Mouse (Mus musculus) hindbrain, embryonic 16.5 days (tissue): Measurements from ENCODE around the gene Slc15a1. TPM values are rescaled to one million over a fixed set of nuclear protein-coding genes. Genes with fewer than 3 reads are reported as not detected.

Source experiments
- ATAC-seq: fragments of 200-750 bp; cut with Nextera tagmentation; 2 replicates; pipeline ENCODE4 v1.8.0; 2017; ENCODE audit warnings: moderate TSS enrichment, moderate library complexity
- H3K27ac ChIP-seq: fragments of 300-500 bp; sonication (generic); 2 replicates; pipeline ENCODE4 v1.5.1; 2014; ENCODE audit warnings: low read depth, mild to moderate bottlenecking, control low read depth, low read length, moderate library complexity
- H3K27me3 ChIP-seq: fragments of 300-500 bp; sonication (generic); replicated peaks from 2 replicates; pipeline ENCODE4 v1.6.1; 2014; ENCODE audit warnings: low read length; ENCODE audit not compliant: control insufficient read depth, insufficient read depth
- H3K36me3 ChIP-seq: fragments of 300-500 bp; sonication (generic); 2 replicates; pipeline ENCODE4 v1.6.1; 2014; ENCODE audit warnings: mild to moderate bottlenecking, low read length, moderate library complexity, mixed read lengths; ENCODE audit not compliant: control insufficient read depth, insufficient read depth
- H3K4me1 ChIP-seq: fragments of 300-500 bp; sonication (generic); 2 replicates; pipeline ENCODE4 v1.6.1; 2014; ENCODE audit warnings: low read depth, low read length; ENCODE audit not compliant: control insufficient read depth, insufficient read depth
- H3K4me2 ChIP-seq: fragments of 300-500 bp; sonication (generic); 2 replicates; pipeline ENCODE4 v1.6.1; 2014; ENCODE audit warnings: mild to moderate bottlenecking, low read length, control low read depth, moderate library complexity
- H3K4me3 ChIP-seq: fragments of 300-500 bp; sonication (generic); 2 replicates; pipeline ENCODE4 v1.5.1; 2014; ENCODE audit warnings: mild to moderate bottlenecking, low read length, control low read depth, moderate library complexity
- H3K9ac ChIP-seq: fragments of 300-500 bp; sonication (generic); 2 replicates; pipeline ENCODE4 v1.6.1; 2014; ENCODE audit warnings: low read depth, mild to moderate bottlenecking, control low read depth, low read length, moderate library complexity
- H3K9me3 ChIP-seq: fragments of 300-500 bp; sonication (generic); 2 replicates; pipeline ENCODE4 v1.6.1; 2014; ENCODE audit warnings: mild to moderate bottlenecking, low read length, moderate library complexity; ENCODE audit not compliant: control insufficient read depth
- WGBS: fragments of 180-500 bp; shearing (Covaris S2); extraction: QIAGEN DNeasy Blood & Tissue Kit; methylation state at CpG from one replicate; pipeline ENCODE4 v1.1.7; 2014; 5-methylcytosine and 5-hydroxymethylcytosine counted together
- polyA plus RNA-seq: library from polyadenylated mRNA; unstranded; fragments of >200 nt; fragmentation: Nextera tagmentation; extraction: Ambion mirVana; gene quantifications from 2 replicates; pipeline ENCODE4 v1.2.1, GENCODE M21; 2015

Gene Slc15a1
- 0.09 TPM in 1 of 2 replicates, not detected in the other for polyA plus RNA-seq

- 11% methylated on average over 33 of the region's 33 CpGs for WGBS
- Histone ChIP-seq H3K4me3 (peak within 1 kb of the TSS; percentile 8; the same call in 1 of the 2 replicates), H3K4me2 (peak within 1 kb of the TSS; percentile 23; the same call in 1 of the 2 replicates), H3K9ac (no peak within 1 kb of the TSS), H3K27me3 (peaks cover 22% of the 10 kb centered on the region), H3K27ac (no peak within 1 kb of the TSS), H3K36me3 (no peaks in the 10 kb centered on the region), H3K4me1 (no peaks in the 10 kb centered on the region), H3K9me3 (no peaks in the 10 kb centered on the region)
- ATAC-seq: no peak
Measured at GRCm38 (mm10) chr14:121504781-121505484, at the start of gene Slc15a1. Gene Slc15a1, minus strand, starts transcription at chr14:121505252.

DNA sequence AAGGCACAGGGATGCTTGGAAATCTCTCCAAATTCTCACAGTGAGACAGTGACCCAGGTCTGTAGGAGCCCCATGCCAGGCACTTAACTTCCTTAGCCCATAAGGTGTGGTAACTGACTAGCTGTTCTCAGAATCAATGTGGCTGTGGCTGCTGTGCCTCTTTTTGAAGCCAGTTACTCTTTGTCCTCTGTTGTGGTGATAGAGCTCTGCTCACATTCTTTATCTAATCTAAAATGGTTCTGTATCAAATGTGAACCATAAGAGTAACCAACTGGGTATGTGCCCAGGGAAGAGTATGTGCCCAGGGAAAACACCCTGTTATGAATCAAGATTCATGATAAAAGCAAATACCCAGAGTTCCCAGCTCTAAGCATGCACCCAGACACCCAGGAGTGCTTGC lies 48.7 kb upstream of the Slc15a1 start:
- no peak overlapping the region for H3K9ac ChIP-seq
- no peak overlapping the region for H3K4me3 ChIP-seq
- no peak overlapping the region for H3K27ac ChIP-seq
- no peak overlapping the region for H3K4me2 ChIP-seq
- H3K9me3 ChIP-seq: no peaks in the 10 kb centered on the region
- no peak for ATAC-seq
- H3K27me3 ChIP-seq: no peaks in the 10 kb centered on the region
- H3K4me1 ChIP-seq: no peaks in the 10 kb centered on the region
- H3K36me3 ChIP-seq: peaks cover 8% of the 10 kb centered on the region

DNA sequence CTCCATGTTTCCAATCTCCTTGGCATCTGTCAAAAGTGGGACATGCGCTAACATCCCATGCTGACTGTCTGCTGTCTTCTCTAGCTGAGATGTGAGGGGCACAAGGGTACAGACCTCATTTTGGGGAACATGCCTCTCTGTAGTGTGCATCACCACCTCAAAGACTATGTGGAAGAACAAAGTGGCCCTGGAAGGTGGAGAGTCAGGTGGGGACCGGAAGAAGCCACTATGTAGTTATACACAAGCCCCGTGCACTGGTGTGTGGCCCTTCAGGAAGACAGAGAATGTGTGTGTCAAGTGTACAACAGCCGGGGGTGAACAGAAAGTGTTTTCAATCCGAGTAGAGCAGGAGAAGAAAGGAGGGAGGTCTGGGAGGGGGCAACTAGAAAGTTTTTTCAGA lies 47.5 kb upstream of the Slc15a1 start:
- no peaks in the 10 kb centered on the region for H3K27me3 ChIP-seq
- no peak overlapping the region for H3K9ac ChIP-seq
- WGBS: 82% methylated on average over 5 of the region's 5 CpGs
- ATAC-seq: no peak
- no peaks in the 10 kb centered on the region for H3K9me3 ChIP-seq
- H3K27ac ChIP-seq: no peak overlapping the region
- H3K36me3 ChIP-seq: peaks cover 5% of the 10 kb centered on the region
- H3K4me2 ChIP-seq: no peak overlapping the region
- H3K4me1 ChIP-seq: no peaks in the 10 kb centered on the region
- no peak overlapping the region for H3K4me3 ChIP-seq

GRCm38 (mm10) chr14:121549834-121550233 lies 44.8 kb upstream of the Slc15a1 start:
- Histone ChIP-seq H3K9ac (no peak overlapping the region), H3K27me3 (no peaks in the 10 kb centered on the region), H3K4me3 (no peak overlapping the region), H3K27ac (no peak overlapping the region), H3K4me1 (no peaks in the 10 kb centered on the region), H3K9me3 (no peaks in the 10 kb centered on the region), H3K4me2 (no peak overlapping the region), H3K36me3 (peaks cover 10% of the 10 kb centered on the region)
- no peak for ATAC-seq
- 75% methylated on average over 6 of the region's 6 CpGs for WGBS

- H3K4me2 ChIP-seq: no peak overlapping the region
- no peaks in the 10 kb centered on the region for H3K9me3 ChIP-seq
- ATAC-seq: no peak
- no peak overlapping the region for H3K27ac ChIP-seq
- H3K9ac ChIP-seq: no peak overlapping the region
- H3K27me3 ChIP-seq: no peaks in the 10 kb centered on the region
- H3K4me1 ChIP-seq: no peaks in the 10 kb centered on the region
- peaks cover 8% of the 10 kb centered on the region for H3K36me3 ChIP-seq
- H3K4me3 ChIP-seq: no peak overlapping the region
- WGBS: 52% methylated on average over 7 of the region's 7 CpGs
Measured at GRCm38 (mm10) chr14:121547745-121548144, 42.7 kb upstream of the Slc15a1 start.

DNA sequence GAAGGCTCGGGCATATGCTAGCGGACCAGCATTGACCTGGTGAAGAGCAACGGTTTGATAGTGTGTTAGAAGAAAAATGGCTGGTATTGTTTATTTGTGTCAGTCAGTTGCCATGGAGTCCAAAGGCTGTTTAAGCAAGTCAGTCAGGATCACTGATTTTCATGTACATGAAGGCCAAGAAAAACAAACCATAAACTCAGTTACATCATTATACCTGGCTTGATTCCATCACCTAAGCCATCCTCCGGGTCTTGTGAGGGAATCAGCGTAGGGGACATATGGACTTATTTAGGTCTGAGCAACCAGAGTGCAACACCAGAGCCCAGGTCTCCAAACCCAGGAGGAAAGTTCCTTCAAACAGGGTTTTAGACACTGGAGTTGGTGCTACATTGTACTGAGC lies 41.6 kb upstream of the Slc15a1 start:
- Histone ChIP-seq H3K4me3 (no peak overlapping the region), H3K27me3 (no peaks in the 10 kb centered on the region), H3K9me3 (no peaks in the 10 kb centered on the region), H3K27ac (no peak overlapping the region), H3K36me3 (peaks cover 8% of the 10 kb centered on the region), H3K4me2 (no peak overlapping the region), H3K4me1 (no peaks in the 10 kb centered on the region), H3K9ac (no peak overlapping the region)
- no peak for ATAC-seq
- 89% methylated on average over 5 of the region's 5 CpGs for WGBS

- 86% methylated on average over 14 of the region's 14 CpGs for WGBS
- Histone ChIP-seq H3K4me3 (no peak overlapping the region), H3K4me2 (no peak overlapping the region), H3K36me3 (peaks cover 8% of the 10 kb centered on the region), H3K9ac (no peak overlapping the region), H3K27me3 (no peaks in the 10 kb centered on the region), H3K9me3 (no peaks in the 10 kb centered on the region), H3K4me1 (no peaks in the 10 kb centered on the region), H3K27ac (no peak overlapping the region)
- no peak for ATAC-seq
Measured at GRCm38 (mm10) chr14:121545551-121546331, 40.7 kb upstream of the Slc15a1 start.

DNA sequence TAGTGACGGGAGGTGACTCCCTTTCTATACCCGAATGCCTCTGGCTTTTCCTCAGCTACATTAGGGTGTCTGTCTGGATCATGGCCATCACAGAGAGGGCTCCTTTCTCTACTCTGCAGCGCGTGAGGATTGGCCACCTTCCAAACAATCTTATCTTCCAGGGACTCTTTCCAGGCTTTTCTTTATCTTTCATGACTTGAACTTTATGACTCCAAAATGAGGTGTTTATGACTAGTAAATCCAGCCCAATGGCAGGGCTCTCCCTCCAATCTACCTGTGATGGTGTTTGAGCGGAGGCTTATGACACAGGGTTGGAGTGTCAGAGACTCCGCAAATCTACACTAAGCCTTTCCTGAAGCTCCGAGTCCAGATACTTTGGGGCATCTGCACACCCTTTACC lies 36.2 kb upstream of the Slc15a1 start:
- no peaks in the 10 kb centered on the region; the same call in 1 of the 2 replicates for H3K9me3 ChIP-seq
- WGBS: 79% methylated on average over 7 of the region's 7 CpGs
- H3K4me1 ChIP-seq: no peaks in the 10 kb centered on the region
- ATAC-seq: no peak
- no peak overlapping the region for H3K9ac ChIP-seq
- H3K27me3 ChIP-seq: no peaks in the 10 kb centered on the region
- H3K4me3 ChIP-seq: no peak overlapping the region
- no peak overlapping the region for H3K27ac ChIP-seq
- H3K4me2 ChIP-seq: no peak overlapping the region
- H3K36me3 ChIP-seq: peaks cover 4% of the 10 kb centered on the region; the same call in 1 of the 2 replicates

DNA sequence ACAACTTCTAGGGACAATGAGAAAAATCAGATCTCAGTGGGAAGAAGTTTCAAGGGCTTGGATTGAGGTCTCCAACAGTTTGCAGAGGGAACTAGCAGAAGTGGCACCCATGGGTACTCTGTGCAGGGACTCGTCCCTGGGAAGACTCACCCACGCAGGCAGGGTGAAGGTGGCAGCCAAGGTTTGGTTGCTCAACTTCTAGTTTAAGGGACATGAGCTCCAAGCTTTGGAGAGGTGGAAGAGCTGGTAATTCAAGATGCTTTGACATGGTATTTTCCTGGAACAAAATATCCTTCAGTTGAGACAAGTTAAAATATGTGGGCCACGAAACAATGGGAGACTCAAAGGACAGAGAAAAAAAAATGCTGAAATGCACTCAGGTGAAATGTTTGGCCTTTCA lies 29.4 kb upstream of the Slc15a1 start:
- 86% methylated on average over 3 of the region's 3 CpGs for WGBS
- Histone ChIP-seq H3K9me3 (no peaks in the 10 kb centered on the region; the same call in 1 of the 2 replicates), H3K9ac (no peak overlapping the region), H3K36me3 (no peaks in the 10 kb centered on the region), H3K4me2 (no peak overlapping the region), H3K4me3 (no peak overlapping the region), H3K27ac (no peak overlapping the region), H3K4me1 (no peaks in the 10 kb centered on the region), H3K27me3 (no peaks in the 10 kb centered on the region)
- ATAC-seq: no peak
